Mouse (Mus musculus) ES-Bruce4 (cell line): ENCODE results near the gene C1qc.

Experiments used
- CTCF ChIP-seq: IDR thresholded peaks from one replicate; pipeline ENCODE4 v1.8.1; 2011; ENCODE audit warnings: low read depth, low read length
- EP300 ChIP-seq: IDR thresholded peaks from 2 replicates; pipeline ENCODE4 v1.6.1; 2011; ENCODE audit warnings: low read depth, low read length; ENCODE audit not compliant: insufficient read depth
- POLR2A ChIP-seq: IDR thresholded peaks from one replicate; pipeline ENCODE4 v1.8.1; 2011; ENCODE audit warnings: low read length; ENCODE audit not compliant: insufficient read depth

DNA sequence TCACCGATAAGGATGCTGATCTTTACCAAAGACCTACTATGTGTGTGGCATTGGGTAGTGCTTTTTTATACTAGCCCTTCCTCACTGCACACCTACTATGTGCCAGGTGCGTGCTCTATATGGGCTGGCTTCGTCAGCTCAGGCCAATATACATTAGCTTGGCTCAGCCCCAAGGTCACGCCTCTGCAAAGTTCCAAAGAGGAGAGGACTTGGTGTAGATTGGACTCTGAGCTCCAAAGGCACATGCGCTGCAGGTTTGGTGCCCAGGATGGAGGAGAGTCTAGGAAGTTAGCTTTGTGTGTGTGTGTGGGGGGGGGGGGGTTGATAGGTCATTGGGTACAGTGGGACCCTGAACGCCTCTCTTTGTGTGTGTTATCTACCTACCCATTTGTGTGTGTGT is 24.5 kb downstream of the C1qc start:
- TF ChIP-seq CTCF (no peak), POLR2A (no peak), EP300 (no peak)
